ENCODE assay signal across 23 mouse cellular contexts in genomic region chr14:77705006-77705405, GRCm38 (mm10).
"Had no signal": no experiment of that assay in that cellular context is flagged by ENCODE, and none has a peak within 500 bp of the region (broad histone marks: within the 10 kb centered on the region; RNA-seq: fewer than 3 reads in every experiment).

No protein-coding gene starts in this region.

- ATAC-seq: liver, embryonic 12.5 days; midbrain, embryonic 13.5 days; midbrain, embryonic 16.5 days had no signal

- H3K4me1 ChIP-seq: liver, embryonic 12.5 days; liver, embryonic 15.5 days; lung, embryonic 15.5 days; megakaryocyte, embryonic 14.5 days; midbrain, embryonic 13.5 days; neural tube, embryonic 13.5 days; stomach, embryonic 15.5 days had no signal

- DNase-seq: kidney, postnatal 10 days; kidney, postnatal 36 days; layer of hippocampus, adult 9-11 months; liver; lung, adult 18-20 months; lung, postnatal 10 days; lung, postnatal 36 days; retina, postnatal 1 day; right cerebral cortex, postnatal 25 days; spleen, adult 18-20 months; thymus, postnatal 25 days had no signal

- H3K4me2 ChIP-seq: limb, embryonic 13.5 days; liver, embryonic 12.5 days; liver, embryonic 15.5 days; lung, embryonic 15.5 days; midbrain, embryonic 13.5 days; neural tube, embryonic 13.5 days; stomach, embryonic 15.5 days had no signal

- H3K4me3 ChIP-seq: limb, embryonic 10.5 days; limb, embryonic 13.5 days; liver, embryonic 12.5 days; liver, embryonic 15.5 days; lung, embryonic 15.5 days; megakaryocyte, embryonic 14.5 days; midbrain, embryonic 10.5 days; midbrain, embryonic 13.5 days; myocyte; neural tube, embryonic 13.5 days; stomach, embryonic 15.5 days had no signal

- H3K27me3 ChIP-seq: liver, embryonic 12.5 days; liver, embryonic 15.5 days; lung, embryonic 15.5 days; midbrain, embryonic 13.5 days; neural tube, embryonic 13.5 days; stomach, embryonic 15.5 days had no signal

- H3K36me3 ChIP-seq: limb, embryonic 10.5 days; limb, embryonic 13.5 days; liver, embryonic 12.5 days; liver, embryonic 15.5 days; lung, embryonic 15.5 days; midbrain, embryonic 10.5 days; stomach, embryonic 15.5 days had no signal

- H3K9ac ChIP-seq: limb, embryonic 13.5 days; liver, embryonic 12.5 days; liver, embryonic 15.5 days; lung, embryonic 15.5 days; midbrain, embryonic 13.5 days; neural tube, embryonic 13.5 days; stomach, embryonic 15.5 days had no signal

- H3K9me3 ChIP-seq: limb, embryonic 10.5 days; liver, embryonic 12.5 days; liver, embryonic 15.5 days; lung, embryonic 15.5 days; midbrain, embryonic 10.5 days; midbrain, embryonic 13.5 days; neural tube, embryonic 13.5 days; stomach, embryonic 15.5 days had no signal

- H3K27ac ChIP-seq: limb, embryonic 10.5 days; limb, embryonic 13.5 days; liver, embryonic 12.5 days; liver, embryonic 15.5 days; lung, embryonic 15.5 days; midbrain, embryonic 10.5 days; midbrain, embryonic 13.5 days; neural tube, embryonic 13.5 days; stomach, embryonic 15.5 days had no signal
